Mouse (Mus musculus) liver, embryonic 13.5 days (tissue): Measurements from ENCODE around the gene Best2. TPM values are rescaled to one million over a fixed set of nuclear protein-coding genes. Genes with fewer than 3 reads are reported as not detected.
A peak's percentile ranks its signal among the peaks of the same experiment; 100 is the strongest.

ENCODE experiments used
- ATAC-seq: fragments of 200-750 bp; cut with Nextera tagmentation; 2 replicates; pipeline ENCODE4 v1.8.0; 2017; ENCODE audit warnings: low read depth, mild to moderate bottlenecking, moderate number of reproducible peaks, moderate library complexity
- DNase-seq: peaks from one replicate; pipeline ENCODE4 v3.0.0; 2022
- H3K27ac ChIP-seq: fragments of 300-500 bp; sonication (generic); 2 replicates; pipeline ENCODE4 v1.5.1; 2015; ENCODE audit warnings: moderate library complexity, mild to moderate bottlenecking, inconsistent platforms
- H3K27me3 ChIP-seq: fragments of 300-500 bp; sonication (generic); 2 replicates; pipeline ENCODE4 v1.6.1; 2015; ENCODE audit warnings: mild to moderate bottlenecking, inconsistent platforms
- H3K36me3 ChIP-seq: fragments of 300-500 bp; sonication (generic); 2 replicates; pipeline ENCODE4 v1.6.1; 2015; ENCODE audit warnings: mild to moderate bottlenecking, inconsistent platforms
- H3K4me1 ChIP-seq: fragments of 300-500 bp; sonication (generic); replicated peaks from 2 replicates; pipeline ENCODE4 v1.6.1; 2015; ENCODE audit warnings: inconsistent platforms
- H3K4me2 ChIP-seq: fragments of 300-500 bp; sonication (generic); 2 replicates; pipeline ENCODE4 v1.6.1; 2015; ENCODE audit warnings: inconsistent platforms, mild to moderate bottlenecking, moderate library complexity
- H3K4me3 ChIP-seq: fragments of 300-500 bp; sonication (generic); replicated peaks from 2 replicates; pipeline ENCODE4 v1.5.1; 2015; ENCODE audit warnings: mild to moderate bottlenecking, inconsistent platforms
- H3K9ac ChIP-seq: fragments of 300-500 bp; sonication (generic); 2 replicates; pipeline ENCODE4 v1.6.1; 2015; ENCODE audit warnings: mild to moderate bottlenecking, inconsistent platforms
- H3K9me3 ChIP-seq: fragments of 300-500 bp; sonication (generic); replicated peaks from 2 replicates; pipeline ENCODE4 v1.6.1; 2016; ENCODE audit warnings: inconsistent platforms
- WGBS: fragments of 180-500 bp; shearing (Covaris S2); methylation state at CpG from one replicate; pipeline ENCODE4 v1.1.7; 2015; ENCODE audit not compliant: insufficient replicate concordance; 5-methylcytosine and 5-hydroxymethylcytosine counted together
- polyA plus RNA-seq: library from polyadenylated mRNA; unstranded; fragments of >200 nt; fragmentation: Nextera tagmentation; extraction: Ambion mirVana; gene quantifications from 2 replicates; pipeline ENCODE4 v1.2.1, GENCODE M21; 2015

Gene Best2
- polyA plus RNA-seq, 1 experiment from 2014 or later = not detected

GRCm38 (mm10) chr8:84981644-84982498, 32.5 kb downstream of the Best2 start:
- H3K9ac ChIP-seq = peak overlapping the region; percentile 41
- H3K4me1 ChIP-seq = peaks cover 100% of the 10 kb centered on the region
- no peak for ATAC-seq
- no peak for DNase-seq
- no peaks in the 10 kb centered on the region for H3K27me3 ChIP-seq
- no peak overlapping the region for H3K4me2 ChIP-seq
- H3K4me3 ChIP-seq = no peak overlapping the region
- no peaks in the 10 kb centered on the region for H3K36me3 ChIP-seq
- peak overlapping the region; percentile 99 for H3K27ac ChIP-seq
- WGBS = 52% methylated on average over 15 of the region's 15 CpGs
- no peaks in the 10 kb centered on the region for H3K9me3 ChIP-seq

GRCm38 (mm10) chr8:84980622-84981358, 33.5 kb downstream of the Best2 start:
- DNase-seq = no peak
- Histone ChIP-seq H3K4me1 (peaks cover 99% of the 10 kb centered on the region), H3K4me2 (peak overlapping the region; percentile 99), H3K27me3 (no peaks in the 10 kb centered on the region), H3K27ac (peak overlapping the region; percentile 99), H3K36me3 (no peaks in the 10 kb centered on the region), H3K9ac (peak overlapping the region; percentile 96; the same call in 1 of the 2 replicates), H3K9me3 (no peaks in the 10 kb centered on the region), H3K4me3 (peak overlapping the region; percentile 76; the same call in 1 of the 2 replicates)
- no peak for ATAC-seq
- WGBS = 50% methylated on average over 11 of the region's 11 CpGs

- 5% methylated on average over 38 of the region's 42 CpGs for WGBS
- peak overlapping the region; percentile 99 for H3K27ac ChIP-seq
Measured at GRCm38 (mm10) chr8:84979599-84980421, 34.5 kb downstream of the Best2 start.

GRCm38 (mm10) chr8:84978248-84978940, 35.9 kb downstream of the Best2 start, which contains the start of gene Junb:
Gene Junb (minus strand): TSS chr8:84978718.
- Histone ChIP-seq H3K9ac (peak within 1 kb of the TSS; percentile 96), H3K36me3 (peaks cover 19% of the 10 kb centered on the region), H3K4me3 (peak within 1 kb of the TSS; percentile 76), H3K4me1 (peaks cover 99% of the 10 kb centered on the region), H3K9me3 (no peaks in the 10 kb centered on the region), H3K27ac (peak within 1 kb of the TSS; percentile 99), H3K4me2 (peak within 1 kb of the TSS; percentile 99), H3K27me3 (no peaks in the 10 kb centered on the region)
- DNase-seq (peak; percentile 82), ATAC-seq (peak; percentile 26)
- WGBS = under 1% methylated on average over 63 of the region's 63 CpGs

More at GRCm38 (mm10) chr8:84979599-84980421, 34.5 kb downstream of the Best2 start:
- Histone ChIP-seq H3K9ac (peak overlapping the region; percentile 96), H3K27me3 (no peaks in the 10 kb centered on the region), H3K4me1 (peaks cover 99% of the 10 kb centered on the region), H3K36me3 (peaks cover 5% of the 10 kb centered on the region), H3K4me2 (peak overlapping the region; percentile 99), H3K9me3 (no peaks in the 10 kb centered on the region), H3K4me3 (peak overlapping the region; percentile 76)
- DNase-seq (peak; percentile 87), ATAC-seq (peak; percentile 29)

- Histone ChIP-seq H3K4me1 (peaks cover 99% of the 10 kb centered on the region), H3K4me2 (peak overlapping the region; percentile 99), H3K36me3 (peaks cover 27% of the 10 kb centered on the region), H3K27me3 (no peaks in the 10 kb centered on the region), H3K9ac (peak overlapping the region; percentile 96), H3K9me3 (no peaks in the 10 kb centered on the region), H3K4me3 (peak overlapping the region; percentile 76), H3K27ac (peak overlapping the region; percentile 99)
- under 1% methylated on average over 69 of the region's 70 CpGs for WGBS
- no peak for ATAC-seq
- DNase-seq = peak; percentile 62
Measured at GRCm38 (mm10) chr8:84977435-84978247, 36.7 kb downstream of the Best2 start.

- ATAC-seq = no peak
- peaks cover 99% of the 10 kb centered on the region for H3K4me1 ChIP-seq
- peak overlapping the region; percentile 76 for H3K4me3 ChIP-seq
- H3K4me2 ChIP-seq = peak overlapping the region; percentile 99
- H3K9me3 ChIP-seq = no peaks in the 10 kb centered on the region
- H3K27ac ChIP-seq = peak overlapping the region; percentile 99
- peaks cover 34% of the 10 kb centered on the region for H3K36me3 ChIP-seq
- H3K9ac ChIP-seq = peak overlapping the region; percentile 96
- no peak for DNase-seq
- WGBS = 1% methylated on average over 25 of the region's 25 CpGs
- H3K27me3 ChIP-seq = no peaks in the 10 kb centered on the region
Measured at GRCm38 (mm10) chr8:84976763-84977434, 37.4 kb downstream of the Best2 start.

- H3K36me3 ChIP-seq = peaks cover 41% of the 10 kb centered on the region
- no peaks in the 10 kb centered on the region for H3K27me3 ChIP-seq
- ATAC-seq (peak; percentile 75), DNase-seq (peak; percentile 91)
- no peaks in the 10 kb centered on the region for H3K9me3 ChIP-seq
- H3K27ac ChIP-seq = peak overlapping the region; percentile 99
- H3K4me3 ChIP-seq = peak overlapping the region; percentile 76
- WGBS = under 1% methylated on average over 61 of the region's 61 CpGs
- H3K4me2 ChIP-seq = peak overlapping the region; percentile 99
- H3K4me1 ChIP-seq = peaks cover 99% of the 10 kb centered on the region
- H3K9ac ChIP-seq = peak overlapping the region; percentile 96
Measured at GRCm38 (mm10) chr8:84976031-84976762, 38.1 kb downstream of the Best2 start.

GRCm38 (mm10) chr8:84975434-84975833, 38.9 kb downstream of the Best2 start:
- Histone ChIP-seq H3K4me2 (peak overlapping the region; percentile 99), H3K9ac (peak overlapping the region; percentile 96), H3K4me3 (peak overlapping the region; percentile 76), H3K9me3 (no peaks in the 10 kb centered on the region), H3K27ac (peak overlapping the region; percentile 99), H3K4me1 (peaks cover 97% of the 10 kb centered on the region), H3K36me3 (peaks cover 48% of the 10 kb centered on the region), H3K27me3 (no peaks in the 10 kb centered on the region)
- DNase-seq = peak; percentile 69
- no peak for ATAC-seq
- 27% methylated on average over 7 of the region's 7 CpGs for WGBS

GRCm38 (mm10) chr8:84974543-84975142, 39.7 kb downstream of the Best2 start:
- peak overlapping the region; percentile 76 for H3K4me3 ChIP-seq
- H3K4me2 ChIP-seq = peak overlapping the region; percentile 99
- peaks cover 53% of the 10 kb centered on the region for H3K36me3 ChIP-seq
- WGBS = 71% methylated on average over 8 of the region's 8 CpGs
- ATAC-seq (no peak), DNase-seq (no peak)
- H3K4me1 ChIP-seq = peaks cover 91% of the 10 kb centered on the region
- no peaks in the 10 kb centered on the region for H3K27me3 ChIP-seq
- no peaks in the 10 kb centered on the region for H3K9me3 ChIP-seq
- H3K9ac ChIP-seq = peak overlapping the region; percentile 96
- peak overlapping the region; percentile 99 for H3K27ac ChIP-seq
